Mouse (Mus musculus) cerebellum, postnatal 36 days (tissue): ENCODE data around the gene Olfr918.

Experiments used
- DNase-seq, 2 experiments: peaks; one replicate each; pipeline ENCODE4 v3.0.0; 2021 to 2022; ENCODE audit warnings: mixed read lengths in 2 of 2

The Olfr918 gene

GRCm38 (mm10) chr9:38674501-38674900, at the start of gene Olfr918:
Olfr918 (minus strand) TSS chr9:38674601.
- DNase-seq: no peak

DNA sequence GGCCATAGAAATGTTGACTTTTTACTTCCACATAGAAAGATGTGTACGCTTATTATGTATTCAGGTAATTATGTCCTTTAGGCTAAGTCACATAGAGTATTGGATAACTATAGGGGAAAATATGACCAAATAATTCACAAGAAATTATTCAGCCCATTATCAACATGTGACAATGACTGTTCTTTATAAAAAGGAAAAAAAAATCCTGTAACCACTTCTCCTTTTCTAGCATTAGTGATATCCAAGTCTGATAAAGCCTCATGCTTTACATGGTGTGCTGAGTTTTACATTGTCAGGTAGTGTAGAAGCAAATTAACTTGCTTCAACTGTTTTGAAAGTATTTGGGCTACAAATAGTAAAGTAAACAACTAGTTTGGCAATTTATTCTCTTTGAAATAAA, 49.6 kb upstream of the Olfr918 start:
- DNase-seq: no peak

- no peak for DNase-seq
Measured at GRCm38 (mm10) chr9:38718927-38719441, 44.6 kb upstream of the Olfr918 start.

GRCm38 (mm10) chr9:38718102-38718501, 43.7 kb upstream of the Olfr918 start, which contains the start of gene Vwa5a:
Vwa5a (plus strand) TSS chr9:38718268.
- DNase-seq: no peak

GRCm38 (mm10) chr9:38672887-38673286, 1.5 kb downstream of the Olfr918 start:
- DNase-seq: no peak

DNA sequence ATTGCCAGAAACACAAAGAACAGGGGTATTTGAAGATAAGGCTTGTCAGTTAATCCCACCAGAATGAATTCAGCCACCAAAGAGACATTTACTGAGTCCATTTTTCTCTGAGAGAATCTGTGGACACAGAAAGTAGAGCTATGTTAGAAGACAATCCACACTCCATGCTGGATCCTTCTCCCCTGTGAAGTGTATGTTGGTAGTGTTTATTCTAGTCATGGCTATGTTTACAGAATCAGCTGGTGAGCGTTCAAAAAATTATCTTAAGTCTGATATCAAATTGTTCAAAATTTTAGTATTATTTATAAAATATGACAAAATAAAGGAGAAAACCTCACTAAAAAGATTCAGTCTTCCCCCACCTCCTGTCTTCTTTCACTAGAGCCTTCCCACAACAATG, 8.7 kb downstream of the Olfr918 start, which contains the start of gene Olfr917:
Gene Olfr917 (minus strand): TSS at position 101 of the 400 bp plus-strand sequence.
- DNase-seq: no peak

DNA sequence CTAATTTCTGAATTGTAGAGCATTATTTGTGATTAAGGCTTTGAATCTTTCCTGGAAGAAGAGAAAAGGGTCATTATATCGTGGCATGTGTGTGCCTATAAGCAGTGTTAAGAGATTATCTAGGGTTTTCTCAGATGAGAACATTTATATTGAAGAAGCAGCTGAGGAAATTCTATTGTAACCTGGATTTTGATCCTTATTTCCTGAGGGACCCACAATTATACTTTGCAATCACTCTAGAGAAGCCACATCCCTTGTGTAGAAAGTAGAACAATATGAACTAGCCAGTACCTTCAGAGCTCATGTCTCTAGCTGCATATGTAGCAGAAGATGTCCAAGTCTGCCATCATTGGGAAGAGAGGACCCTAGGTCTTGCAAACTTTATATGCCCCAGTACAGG, 14.6 kb downstream of the Olfr918 start, which contains the start of gene Olfr916:
Gene Olfr916 (minus strand): TSS at position 101 of the 400 bp plus-strand sequence.
- no peak for DNase-seq

DNA sequence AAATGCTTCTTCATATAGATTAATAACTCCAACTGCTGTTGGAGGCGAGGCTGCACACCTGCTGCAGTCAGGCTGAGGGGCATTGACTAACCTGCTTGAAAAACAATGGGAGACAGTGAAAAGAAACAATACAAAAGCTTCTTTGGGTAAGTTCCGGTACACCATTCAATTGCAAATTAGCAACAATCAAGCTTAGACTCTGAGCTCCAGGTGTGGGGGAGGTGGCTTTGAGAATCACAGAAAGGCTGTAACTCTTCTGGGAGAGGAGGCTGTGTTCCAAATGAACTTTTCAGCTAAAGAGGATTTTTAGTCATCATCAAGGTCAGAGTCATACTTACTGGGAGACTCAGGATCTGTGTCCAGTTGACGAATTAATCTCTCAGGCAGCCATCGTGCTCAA, 42.0 kb downstream of the Olfr918 start:
- no peak for DNase-seq
